Mouse (Mus musculus) urinary bladder, adult 18-20 months (tissue): ENCODE results near the gene Nos1ap.

ENCODE experiments used
- DNase-seq, 2 experiments: peaks; one replicate each; pipeline ENCODE4 v3.0.0; 2022; ENCODE audit warnings: low spot score in 2 of 2, mixed read lengths in 2 of 2

Gene Nos1ap

DNA sequence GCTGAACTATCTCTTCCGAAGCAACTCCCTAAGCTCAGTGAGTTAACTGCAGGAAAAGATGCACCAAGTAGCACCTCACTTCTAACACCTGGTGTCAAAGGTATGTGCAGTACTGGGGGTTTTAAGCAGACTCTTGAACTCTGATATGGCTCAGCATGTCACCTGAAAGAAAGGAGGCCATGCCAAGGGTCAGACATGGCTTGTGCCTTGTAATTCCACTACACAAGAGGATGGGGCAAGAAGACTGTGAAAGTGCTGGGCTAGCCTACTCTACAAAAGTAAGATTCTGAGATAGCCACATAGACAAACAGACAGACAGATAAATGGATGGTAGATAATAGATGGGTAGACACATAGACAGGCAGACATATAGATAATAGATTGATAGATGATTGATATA lies 87.7 kb downstream of the Nos1ap start:
- no peak for DNase-seq

DNA sequence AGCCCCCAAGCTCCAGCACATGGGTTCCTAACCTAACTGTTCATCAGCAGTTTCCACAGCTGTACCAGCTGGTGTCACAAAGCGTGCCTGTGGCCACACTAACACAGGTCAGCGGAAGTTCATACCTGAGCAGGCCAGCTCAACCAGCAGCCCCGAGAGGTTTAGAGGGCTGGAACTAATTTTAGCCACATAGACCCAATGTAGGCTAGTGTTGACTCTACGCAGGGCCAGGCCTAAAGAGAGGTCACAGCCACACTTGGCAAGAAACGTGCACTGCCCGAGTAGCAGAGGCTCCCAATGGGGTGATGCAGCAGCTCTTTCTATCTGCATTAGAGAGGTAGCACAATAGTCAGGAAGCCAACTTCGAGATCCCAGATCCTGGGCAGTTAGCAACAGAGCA lies 88.1 kb downstream of the Nos1ap start:
- no peak for DNase-seq

DNA sequence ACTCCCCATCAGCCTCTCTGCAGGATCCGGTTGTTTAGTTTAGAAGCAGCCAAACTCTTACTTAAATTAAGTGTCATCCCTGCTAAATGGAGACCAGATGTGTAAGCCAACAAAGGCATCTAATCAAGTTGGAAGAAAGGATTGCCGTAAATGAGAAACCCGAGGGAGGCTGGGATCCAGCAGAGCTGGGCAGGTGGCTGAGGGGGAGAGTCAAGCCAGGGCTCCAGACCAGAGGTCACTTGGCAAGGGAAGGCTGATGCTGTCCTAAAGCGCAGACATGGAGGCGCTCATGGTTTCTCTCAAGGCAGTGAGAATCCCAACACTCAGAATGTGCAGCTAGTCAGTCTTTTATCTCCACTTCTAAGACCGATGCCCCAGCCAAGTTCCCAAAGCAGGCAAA lies 89.8 kb downstream of the Nos1ap start:
- DNase-seq = no peak

DNA sequence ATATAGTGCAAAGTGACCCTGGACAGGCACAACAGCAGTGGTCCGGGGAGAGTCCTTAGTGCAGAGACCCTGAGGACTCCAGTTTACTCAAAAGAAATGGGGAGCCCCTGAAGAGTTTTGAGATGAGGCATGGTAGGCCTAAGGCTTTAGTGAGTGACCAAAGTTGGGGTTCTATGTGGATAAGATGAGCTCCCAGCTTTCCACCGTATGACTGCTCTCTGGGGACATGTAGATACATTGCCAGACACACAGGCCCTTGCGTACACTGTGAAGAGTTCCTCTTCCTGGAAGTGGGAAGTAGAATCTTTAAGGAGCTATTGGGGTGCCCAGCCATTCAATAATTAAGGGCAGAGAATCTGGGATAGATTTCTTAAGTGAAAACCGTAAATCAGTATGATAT lies 90.2 kb downstream of the Nos1ap start:
- no peak for DNase-seq

DNA sequence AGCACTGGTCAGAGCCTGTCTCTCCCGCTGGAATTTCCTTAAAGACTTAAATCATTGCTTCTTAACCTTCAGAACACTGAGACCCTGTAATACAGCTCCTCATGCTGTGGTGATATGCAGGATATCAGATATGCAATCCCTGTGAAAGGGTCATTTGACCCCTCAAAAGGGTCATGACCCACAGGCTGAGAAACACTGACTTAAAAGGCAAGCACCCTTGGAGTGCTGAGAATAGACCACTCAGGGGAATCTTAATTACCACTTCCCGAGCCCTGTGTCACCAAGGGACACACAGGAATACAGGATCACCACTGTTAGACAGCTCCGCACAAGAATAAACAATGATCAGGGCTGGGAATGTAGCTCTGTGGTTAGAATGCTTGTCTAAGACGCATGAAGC lies 91.0 kb downstream of the Nos1ap start:
- no peak for DNase-seq

DNA sequence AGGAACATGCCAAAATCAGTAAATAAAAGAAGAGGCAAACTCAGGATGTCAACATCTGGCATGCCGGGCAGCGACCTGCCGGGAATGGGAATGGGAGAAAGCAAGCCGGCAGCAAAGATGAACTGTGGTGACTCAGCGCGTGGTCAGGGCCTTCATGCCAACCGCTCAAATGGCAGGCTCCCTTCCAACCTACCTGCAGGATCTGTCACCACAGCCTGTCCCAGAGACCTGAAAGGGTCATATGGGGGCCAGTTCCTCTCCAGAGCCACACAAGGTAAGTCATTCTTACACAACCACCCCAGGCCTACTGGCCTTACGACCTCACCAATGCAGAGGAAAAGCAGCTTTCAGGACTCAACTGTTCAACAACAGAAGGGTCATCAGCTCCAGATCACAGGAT lies 93.4 kb downstream of the Nos1ap start:
- no peak for DNase-seq

DNA sequence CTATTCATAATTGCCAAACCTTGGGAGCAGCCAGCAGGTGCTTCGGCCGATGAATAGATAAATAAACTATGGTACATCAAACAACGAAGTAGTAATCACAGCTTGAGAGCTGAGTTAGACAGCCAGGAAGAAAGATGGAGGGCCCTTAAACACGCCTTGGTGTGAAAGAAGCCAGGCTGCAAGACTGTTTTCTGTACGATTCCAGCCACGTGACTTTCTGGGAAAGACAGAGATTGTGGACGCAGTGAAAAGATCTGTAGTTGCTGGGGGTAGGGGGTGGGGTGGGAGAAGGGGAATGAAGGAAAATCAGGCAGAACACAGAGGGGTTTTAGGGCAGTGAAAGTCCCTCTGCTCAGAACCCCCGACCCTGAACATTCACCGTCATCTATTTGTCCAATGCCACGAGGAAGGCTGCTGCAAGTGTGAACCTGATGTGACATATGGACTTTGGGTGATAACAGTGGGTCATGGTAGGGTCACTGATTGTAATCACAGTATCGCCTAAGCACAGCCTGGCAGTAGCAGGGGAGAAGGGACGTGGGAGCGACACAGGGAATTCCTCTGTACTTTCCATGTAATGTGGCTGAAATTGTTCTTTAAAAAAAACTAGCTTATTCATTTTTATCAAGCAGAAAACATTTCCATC lies 94.0 kb downstream of the Nos1ap start:
- DNase-seq = no peak

DNA sequence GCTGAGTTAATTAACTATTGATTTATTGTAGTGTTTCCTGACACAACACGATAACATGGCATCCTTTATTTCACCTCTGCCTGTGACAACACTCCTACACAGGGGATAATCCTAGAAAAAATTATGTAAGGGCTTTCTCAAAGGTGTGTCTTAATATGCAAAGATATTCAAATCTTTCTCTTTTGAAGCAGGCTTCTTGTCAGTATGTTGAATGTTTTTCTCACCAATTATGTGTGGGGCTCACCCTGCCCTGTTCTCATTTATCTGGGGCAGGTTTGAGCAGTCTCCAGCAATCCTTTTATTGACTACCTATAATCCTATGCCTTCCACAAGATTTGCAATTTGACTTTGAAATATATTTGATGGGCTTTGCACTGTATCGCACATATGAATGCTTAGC lies 97.1 kb downstream of the Nos1ap start:
- no peak for DNase-seq

DNA sequence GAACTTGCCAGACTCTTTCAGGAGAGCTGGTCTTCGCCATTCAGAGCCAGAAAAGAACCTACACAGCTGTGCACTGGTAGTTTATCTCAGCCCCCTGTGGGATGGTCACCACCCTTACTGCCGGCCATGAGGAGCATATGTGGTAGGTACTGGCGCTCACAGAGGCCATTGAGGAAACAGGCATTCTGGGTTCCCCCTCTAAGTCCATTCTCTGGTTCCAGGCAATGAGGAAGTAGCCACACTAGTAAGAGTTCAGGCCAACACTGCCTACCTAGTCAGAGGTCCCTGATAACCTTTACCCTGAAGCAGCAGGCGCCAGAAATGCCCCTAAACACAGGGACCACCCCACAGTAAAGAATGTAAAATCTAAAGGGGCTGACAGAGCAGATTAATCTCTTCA lies 97.6 kb downstream of the Nos1ap start:
- DNase-seq = no peak

DNA sequence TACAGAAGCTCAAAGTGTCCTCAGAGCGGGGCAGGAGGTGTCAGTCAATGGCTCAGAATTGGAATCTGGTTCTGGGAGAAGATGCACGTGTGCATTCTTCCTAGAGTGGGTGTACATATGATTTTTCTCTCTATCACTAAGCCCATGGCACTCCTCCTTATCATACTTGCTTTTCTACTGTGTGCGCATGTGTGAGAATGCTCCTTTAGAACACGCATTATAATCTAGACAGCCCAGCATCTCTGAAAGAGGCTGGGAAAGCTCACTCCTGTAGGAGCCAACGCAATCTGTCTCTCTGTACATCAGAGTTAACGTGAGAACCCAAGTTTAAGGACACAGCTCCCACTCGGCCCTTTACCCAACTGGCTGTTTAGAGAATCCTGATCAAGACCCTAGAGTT lies 99.7 kb downstream of the Nos1ap start:
- no peak for DNase-seq

DNA sequence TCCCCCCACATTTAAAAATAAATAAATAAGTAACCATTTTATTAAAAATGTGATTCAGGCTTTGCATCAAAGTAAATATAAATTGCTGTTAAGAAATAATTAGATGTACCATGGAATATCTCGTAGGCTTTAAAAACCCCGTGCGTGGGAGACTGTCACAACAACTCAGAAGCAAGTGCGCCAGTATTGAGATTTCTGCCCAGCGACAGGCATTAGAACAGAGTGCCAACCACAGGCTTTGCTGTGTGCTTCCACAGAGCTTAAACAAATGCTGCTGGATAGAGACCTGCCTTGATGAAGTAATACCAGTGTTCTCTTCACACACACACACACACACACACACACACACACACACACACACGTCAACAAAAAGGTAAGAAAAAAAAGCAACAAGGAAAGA lies 100.2 kb downstream of the Nos1ap start:
- DNase-seq = no peak

DNA sequence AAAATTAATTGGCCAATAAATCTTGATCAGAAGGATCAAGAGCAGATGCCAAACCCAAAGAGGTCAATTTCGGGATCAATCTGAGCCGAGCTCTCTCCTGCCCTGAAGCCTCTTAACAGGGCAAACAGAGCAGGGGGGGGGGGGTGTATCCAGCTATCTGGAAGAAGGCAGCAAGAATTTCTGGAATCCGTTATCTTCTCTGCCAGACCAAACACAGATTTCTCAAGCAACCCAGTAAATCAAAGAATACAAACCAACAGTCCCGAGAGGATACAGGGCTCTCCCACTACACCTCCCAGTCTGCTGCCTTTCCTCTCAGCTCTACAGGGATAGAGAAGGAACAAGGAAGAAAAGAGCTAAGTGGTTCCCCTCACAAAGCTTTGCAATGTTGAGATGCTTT lies 104.5 kb downstream of the Nos1ap start:
- no peak for DNase-seq

DNA sequence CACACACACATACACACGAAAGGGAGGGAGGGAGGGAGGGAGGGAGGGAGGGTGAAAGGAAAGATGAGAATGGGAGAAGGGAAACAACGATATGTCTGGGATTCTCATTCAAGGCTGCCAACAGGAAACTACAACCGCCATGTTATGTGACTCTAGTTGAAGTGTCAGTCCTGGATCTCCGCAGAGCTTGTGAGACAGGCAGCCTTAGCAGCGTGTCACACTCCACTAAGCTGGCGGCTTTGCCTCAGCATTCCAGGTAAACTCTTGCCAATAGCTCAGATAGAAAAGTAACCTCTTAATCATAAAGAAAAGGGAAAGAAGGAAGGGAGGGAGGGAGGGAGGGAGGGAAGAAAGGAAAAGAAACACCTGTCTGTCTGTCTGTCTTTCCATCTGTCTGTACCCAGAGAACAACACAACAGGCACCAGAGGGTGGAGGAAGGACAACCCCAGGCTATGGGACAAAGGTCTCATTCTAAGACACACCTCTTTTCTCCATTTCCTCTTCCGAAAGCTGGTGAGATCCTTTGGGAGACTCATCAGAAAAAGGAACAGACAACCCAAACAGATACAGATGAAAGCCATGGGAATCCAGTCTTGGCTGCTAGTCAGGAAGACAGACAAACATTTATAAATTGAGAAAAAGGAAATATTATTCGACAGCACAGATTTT lies 107.3 kb downstream of the Nos1ap start:
- no peak for DNase-seq

DNA sequence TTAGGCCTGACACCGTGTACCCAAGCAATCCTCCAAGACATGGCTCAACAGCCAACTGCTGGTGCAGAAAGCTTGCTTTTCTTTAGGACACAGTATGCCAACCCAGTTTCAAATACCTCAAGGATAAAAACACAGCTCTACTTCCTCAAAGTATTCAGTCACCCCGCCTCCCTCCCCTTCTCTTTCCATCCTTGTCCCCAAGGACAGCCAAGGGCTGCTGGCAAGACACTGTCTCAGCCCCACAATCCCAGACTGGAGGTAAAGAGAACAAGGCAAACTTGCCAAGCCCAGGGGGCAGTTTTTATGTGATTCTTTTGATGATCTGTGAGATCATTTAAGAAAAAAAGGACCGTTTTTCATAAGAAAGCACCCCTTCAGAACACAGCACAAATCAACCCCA lies 108.6 kb downstream of the Nos1ap start:
- no peak for DNase-seq

DNA sequence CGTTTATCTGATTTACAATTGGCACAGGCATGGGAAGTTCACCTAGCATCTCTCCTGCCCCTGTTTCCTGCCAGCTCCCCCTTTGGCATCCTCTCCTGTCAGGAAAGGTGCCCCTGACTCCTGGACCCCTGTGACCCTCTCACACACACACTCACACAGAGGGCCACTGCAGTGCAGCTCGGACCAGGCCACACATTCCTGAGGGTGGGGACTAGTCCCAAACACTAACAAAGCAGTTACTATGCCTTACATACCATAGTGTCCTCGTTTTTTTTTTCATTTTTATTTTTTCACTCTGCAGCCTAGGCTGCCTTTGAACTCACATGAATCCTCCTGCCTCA lies 110.2 kb downstream of the Nos1ap start:
- DNase-seq = no peak

DNA sequence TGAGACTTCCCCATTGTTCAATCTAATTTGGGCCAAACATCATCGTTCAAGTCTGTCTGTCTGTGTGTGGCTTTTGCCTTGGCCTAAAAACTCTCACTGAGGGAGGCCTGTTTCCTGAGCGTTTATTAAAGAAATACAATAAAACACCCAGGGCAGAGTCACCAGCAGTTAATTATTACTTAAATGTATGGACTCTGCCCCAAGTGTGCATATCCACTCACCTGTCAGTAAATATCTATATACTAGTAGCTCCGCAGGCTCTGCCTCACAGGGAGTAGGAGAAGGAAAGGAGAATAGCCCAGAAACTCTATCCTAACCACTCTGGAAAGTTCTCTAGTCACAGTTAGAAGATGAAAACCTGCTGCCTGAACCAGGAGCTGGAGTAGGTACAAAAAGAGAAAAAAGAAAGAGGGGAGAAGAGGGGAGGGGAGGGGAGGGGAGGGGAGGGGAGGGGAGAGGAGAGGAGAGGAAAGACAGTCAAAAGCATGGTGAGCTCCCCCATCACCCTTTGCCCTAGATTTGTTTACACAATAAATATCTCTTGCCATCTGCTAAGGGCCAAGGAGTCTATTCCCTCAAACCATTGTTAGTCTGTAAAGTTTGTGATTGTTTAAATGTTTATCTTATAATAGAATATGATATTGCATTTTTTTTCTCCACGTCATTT lies 110.7 kb downstream of the Nos1ap start:
- DNase-seq = no peak

DNA sequence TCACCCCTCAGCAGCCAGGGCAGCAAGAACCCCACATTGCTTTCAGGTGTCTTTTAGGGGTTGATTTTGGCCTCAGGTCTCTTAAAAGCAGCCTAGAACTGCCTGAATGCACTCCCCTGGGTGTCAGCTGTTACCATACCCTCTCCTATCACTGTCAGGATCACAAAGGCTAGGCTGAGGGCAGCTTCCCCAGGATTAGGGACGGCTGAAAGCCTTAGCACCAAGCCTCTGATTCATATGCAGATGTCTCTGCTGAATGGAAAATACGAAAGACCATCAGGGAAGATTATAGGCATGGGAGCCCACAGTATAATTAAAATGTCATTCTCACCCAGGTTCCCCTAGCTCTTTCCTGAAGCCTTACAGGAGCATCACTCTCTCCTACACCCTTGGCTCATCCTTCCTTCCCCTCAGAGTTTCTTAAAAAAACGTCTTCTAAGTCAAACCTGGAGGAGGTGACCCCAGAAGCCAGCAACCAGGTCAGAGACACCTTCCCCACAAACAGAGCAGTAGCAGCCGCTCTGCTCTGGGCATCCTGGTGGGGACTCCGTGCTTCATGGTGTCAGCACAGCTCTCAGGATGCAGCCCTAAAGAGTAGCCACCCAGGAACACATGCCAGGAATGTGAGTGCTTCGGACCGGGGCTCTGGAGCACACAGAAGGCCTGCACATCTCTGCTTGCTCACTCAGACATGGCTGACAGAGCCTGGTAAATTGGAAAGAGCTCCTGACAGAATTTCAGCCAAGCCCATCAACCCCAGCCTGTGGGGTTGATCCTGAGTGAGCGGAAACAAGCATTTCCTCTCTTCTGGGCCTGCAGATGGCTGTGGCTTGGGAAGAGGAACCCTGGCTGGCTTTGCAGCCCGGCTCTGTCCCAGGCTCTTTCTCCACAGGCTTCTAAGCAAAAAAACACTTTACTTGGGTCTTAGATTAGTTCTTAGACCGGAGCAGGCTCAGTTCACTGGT lies 111.7 kb downstream of the Nos1ap start:
- no peak for DNase-seq

DNA sequence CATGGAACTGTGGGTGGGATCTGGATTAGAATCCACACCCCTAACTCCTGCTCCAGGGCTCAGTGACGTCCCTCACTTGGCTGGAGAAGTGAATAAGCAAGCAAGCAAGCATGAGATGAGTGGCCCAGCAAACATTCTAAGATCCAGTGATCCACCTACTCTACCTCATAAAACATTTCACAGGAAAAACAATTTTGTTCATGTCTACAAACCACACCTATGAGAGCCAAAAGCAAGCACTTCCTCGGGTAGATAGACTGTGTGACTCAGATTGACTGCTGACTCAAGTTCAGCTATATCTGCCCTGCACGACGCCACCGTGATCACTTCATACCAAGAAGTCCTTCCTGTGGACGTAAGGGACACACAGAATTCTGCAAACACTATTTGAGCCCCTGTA lies 116.2 kb downstream of the Nos1ap start:
- no peak for DNase-seq

DNA sequence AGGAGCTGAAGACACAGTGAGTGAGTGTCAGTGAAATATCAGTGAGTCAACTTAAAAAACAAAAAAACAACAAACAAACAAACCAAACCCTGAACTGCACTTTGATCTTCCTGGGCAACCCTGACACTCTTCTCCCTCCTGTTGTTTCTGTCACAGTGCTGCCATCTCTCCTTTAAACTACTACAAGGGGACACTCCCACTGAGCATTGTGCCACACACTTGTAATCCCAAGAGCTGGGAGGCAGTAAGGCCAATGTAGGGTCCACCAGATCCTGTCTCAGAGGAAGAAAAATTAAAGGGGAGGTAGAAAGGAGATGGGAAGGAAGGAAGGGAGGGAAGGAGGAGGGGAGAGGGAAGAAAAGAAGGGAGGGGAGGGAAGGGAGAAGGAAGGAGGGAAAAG lies 116.8 kb downstream of the Nos1ap start:
- DNase-seq = no peak

DNA sequence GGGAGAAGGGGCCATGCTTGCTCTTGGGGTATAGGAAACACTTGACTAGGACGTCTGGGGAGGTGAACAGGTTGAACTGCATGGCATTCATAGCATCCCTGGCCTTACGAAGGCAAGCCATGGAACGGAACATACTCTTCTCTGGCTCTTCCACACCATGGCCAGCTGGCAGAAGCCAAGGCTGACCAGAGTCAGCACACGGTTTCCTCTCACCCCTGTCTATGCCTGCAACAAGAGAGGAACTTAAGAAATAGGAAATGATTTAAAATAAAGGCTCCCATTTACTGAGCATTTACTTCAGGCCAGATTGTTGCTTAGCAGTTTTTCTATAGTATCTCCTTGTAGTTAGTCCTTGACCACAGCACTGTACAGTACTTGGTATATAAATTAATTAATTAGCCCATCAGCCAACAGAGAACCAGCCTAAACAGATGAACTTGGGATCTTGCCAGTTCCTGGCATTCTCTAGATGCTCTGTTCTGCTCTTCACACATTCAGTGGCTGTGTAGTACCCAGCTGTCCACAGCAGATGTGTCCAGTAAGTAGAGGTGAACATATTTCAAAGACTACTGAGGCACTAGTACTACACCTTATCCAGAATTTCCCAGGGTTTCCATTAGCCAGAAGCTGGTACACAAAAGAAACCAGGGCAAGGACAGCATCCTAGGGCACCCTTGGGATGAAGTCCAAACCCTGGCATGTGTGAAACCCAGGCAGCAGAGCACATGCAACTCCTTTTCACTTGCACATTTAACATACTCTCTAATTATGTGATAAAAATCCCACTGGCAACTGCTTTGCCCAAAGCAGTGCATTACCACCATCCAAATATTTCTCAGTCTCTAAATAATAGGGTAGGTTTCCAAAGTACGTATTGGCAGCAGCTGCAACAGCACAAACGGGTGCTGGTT lies 123.3 kb downstream of the Nos1ap start:
- DNase-seq = no peak

DNA sequence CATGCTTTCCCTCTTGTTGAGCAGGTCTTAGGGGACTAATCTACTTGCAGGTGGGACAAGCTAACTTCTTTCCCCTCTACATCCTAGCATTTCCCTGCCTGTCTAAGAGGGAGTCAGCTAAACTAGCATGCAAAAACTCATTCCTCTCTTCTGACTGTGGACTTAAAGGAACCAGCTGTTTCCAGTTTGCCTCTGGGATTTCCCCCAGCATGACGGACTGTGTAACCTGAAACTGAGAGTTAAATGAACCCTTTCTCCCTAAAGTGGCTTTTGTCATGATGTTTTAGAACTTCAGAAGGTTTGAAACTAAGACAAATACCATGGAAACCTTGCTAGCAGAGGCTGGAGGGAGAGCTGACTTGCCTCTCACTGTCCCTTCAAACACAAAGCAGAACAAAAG lies 127.5 kb downstream of the Nos1ap start:
- DNase-seq = no peak
